Mouse (Mus musculus): ENCODE data around the gene Sbno2.
A peak's percentile ranks its signal among the peaks of the same experiment; 100 is the strongest.
"Not testable (repeated sequence)": the region's sequence is repeated elsewhere in the genome, so short reads cannot be mapped to it uniquely, and the experiment has no call there.

The Sbno2 gene

DNA sequence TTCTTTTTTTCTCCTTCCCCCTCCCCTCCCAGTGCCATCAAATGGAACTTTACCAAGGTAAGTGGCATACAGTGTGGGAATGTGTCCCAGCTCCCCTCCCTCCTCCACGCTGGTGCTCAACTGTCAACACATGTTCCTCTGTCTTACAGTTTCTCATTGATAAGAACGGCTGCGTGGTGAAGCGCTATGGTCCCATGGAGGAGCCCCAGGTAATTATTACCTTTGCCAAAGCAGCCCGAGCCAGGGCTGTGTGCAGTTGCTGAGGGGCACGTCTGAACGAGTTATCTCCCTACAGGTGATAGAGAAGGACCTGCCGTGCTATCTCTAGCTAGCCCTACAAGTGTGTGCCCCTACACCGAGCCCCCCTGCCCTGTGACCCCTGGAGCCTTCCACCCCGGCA lies 49.5 kb downstream of the Sbno2 start:
- no peak for DNase-seq

DNA sequence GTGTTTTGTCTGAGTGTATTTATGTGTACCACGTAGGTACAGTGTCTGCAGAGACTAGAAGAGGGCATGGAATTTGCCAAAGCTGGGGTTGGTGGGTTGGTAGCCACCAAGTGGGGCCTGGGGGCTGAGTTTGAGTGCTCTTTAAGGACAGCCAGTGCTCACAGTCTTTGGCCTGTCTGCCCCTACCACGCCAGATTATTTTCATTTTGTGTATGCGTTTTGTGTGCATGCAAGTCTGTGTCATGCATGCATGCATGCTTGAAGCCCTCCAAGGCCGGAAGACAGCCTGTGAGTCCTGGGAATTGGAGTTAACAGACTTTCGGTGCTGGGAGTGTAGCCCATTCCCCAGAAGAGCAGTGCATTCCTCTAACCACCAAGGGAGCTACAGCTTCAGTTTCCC lies 50.0 kb downstream of the Sbno2 start:
- no peak for DNase-seq

DNA sequence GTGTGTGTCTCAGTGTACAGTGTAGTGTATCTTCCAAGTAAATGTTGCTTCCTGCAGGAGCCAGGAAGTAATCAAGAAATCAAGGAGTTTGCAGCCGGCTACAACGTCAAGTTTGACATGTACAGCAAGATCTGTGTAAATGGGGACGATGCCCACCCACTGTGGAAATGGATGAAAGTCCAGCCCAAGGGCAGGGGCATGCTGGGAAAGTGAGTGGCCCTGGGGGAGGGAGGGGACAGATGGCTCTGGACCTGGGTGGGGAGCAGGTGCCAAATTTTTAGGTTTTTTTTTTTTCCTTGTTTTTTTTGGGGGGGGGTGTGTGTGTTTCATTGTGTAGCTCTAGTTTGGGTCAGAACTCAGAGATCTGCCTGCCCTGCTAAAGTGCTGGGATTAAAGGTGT lies 50.5 kb downstream of the Sbno2 start:
- DNase-seq: peak; percentile 54 to 68

DNA sequence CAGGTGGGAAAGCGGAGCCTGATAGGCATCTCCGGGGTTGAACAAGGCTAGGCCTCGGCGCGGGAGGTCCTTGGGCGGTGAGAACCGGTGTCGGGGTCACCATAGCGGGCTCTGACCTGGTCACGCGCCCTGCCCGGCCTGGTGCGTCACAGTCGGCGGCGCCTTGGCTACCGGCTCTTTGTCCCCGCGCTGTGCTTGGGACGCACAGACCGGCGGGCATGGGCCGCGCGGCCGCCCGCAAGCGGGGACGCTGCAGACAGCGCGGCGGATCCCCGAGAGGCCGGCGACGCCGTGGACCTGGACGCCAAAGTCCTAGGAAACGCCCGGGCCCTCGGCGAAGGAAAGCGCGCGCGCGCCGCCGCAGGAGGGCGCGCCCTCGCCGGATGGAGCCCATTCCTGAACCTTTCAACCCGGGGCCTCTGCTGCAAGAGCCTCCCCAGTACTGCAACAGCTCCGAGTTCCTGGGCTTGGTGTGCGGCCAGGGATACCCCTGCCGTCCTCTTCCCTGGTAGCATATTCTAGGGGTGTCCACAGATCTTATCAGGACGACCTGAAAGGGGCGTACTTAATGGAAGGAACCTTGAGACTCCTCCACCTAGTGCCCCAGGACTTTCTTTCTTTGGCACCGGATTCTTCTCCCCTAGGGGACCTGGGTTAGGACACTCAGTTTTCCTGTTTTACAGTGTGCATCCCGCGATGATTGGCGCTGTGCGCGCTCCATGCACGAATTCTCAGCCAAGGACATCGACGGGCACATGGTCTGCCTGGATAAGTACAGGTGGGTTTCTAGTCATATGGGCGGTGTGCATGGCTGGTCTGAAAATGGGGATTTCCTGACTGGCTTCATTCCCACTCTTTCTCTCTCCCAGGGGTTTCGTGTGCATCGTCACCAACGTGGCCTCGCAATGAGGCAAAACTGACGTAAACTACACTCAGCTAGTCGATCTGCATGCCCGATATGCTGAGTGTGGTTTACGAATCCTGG lies 51.2 kb downstream of the Sbno2 start:
- DNase-seq: peak; percentile 79 to 83

DNA sequence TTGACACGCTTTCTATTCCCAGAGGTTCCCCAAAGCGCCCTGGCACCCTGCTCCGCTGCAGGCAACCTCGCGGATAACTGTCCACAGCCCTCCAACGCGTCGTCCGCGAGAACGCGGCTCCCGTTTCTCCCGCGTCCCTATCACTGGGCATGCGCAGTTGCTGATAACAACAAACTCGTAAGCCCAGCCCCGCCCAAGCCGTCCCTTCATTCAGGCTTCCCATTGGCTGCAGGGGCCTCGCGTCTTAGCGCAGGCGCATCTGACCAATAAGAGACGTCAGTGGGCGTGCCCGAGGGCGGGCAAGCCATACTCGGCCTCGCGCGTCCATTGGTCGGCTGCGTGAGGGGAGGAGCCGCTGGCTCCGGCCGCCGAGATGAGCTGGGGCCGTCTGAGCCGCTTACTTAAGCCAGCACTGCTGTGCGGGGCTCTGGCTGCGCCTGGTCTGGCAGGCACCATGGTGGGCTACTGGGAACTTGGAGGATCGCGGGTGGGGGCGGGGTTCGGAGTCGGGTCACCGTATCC lies 52.1 kb downstream of the Sbno2 start:
- peak; percentile 99 to 100 for DNase-seq

DNA sequence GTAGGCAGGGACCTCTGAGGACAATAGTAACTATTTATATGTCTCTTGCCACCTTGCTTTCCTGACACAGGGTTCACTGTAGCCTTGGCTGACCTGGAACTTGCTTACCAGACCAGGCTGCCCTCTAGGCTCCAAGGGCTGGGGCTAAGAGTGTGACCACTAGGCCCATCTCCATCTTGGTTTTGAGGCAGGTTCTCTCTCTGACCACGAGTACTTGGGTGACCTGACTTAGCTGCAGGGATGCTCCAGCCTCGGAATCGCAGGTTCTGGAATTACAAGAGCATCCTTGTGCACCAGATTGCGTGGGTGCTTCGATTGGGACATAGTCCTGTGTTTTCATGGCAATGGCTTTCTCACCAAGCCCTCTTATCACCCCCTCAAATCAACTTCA lies 53.0 kb downstream of the Sbno2 start:
- no peak for DNase-seq

DNA sequence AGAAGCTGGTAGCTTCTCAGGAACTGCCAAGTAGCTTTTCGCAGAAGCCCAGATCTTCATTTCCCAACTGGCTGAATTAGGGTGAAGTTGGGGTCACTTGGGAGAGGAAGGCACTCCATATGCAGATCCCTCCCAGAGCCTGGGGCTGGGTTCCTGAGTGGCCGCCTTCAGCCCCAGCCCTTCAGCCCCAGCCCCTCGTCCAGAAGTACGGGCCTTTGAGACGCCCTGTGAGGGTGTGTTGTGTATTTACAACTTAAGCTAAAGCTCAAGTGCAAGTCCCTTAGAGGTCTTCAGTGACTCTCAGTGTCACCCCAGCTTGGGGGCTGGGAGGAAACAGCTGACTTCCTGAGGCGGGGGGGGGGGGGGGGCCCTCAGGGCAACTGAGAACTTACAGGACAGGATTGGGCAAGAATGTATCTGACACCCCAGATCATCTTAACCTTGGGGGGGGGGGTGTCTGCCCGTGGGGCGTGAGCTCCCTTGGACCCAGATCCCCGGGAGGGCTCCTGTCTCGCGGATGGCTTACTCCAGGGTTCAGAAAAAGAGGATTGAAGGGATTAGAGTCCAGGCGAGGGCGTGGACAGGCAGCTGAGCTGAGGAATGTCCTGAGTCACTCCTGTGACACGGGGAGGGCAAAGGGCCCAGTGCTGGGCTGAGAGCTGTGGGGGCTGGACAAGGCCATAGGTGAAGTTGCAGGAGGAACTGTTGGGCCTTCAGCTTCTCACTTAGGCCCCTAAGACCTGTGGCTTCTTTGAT lies 53.6 kb downstream of the Sbno2 start:
- DNase-seq: no peak

DNA sequence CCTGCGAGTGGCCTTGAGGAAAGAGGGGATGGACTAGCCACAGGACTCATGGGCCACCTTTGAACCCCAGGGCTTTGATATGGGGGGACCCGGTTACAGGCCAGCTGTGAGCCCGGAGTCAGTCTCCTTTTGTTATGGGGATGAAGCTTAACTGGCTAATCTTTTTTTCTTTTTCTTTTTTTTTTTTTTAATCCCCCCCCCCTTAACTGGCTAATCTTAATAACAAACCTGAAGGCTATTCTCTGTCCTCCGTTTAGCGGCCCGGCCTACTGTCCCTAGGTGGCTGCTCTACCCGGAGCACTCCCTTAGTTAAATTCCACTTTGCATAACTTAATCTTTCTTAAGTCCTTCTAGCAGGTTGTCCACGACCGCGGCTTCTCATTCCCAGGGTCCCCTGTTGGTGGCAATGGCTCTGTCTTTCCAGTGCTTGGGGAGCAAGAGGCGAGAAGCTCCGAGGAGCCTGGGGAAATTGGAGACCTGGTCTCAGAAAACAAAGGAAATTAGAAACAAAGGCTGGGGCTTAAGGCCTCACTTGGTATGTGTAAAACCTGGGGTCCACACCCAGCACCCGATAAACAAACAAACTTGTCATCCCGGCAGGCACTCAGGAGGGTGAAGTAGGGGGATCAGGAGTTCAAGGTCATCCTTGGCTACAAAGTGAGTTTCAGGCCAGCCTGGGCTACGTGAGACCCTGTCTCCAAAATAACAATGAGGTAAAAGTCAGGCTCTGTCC lies 54.3 kb downstream of the Sbno2 start:
- DNase-seq: no peak

DNA sequence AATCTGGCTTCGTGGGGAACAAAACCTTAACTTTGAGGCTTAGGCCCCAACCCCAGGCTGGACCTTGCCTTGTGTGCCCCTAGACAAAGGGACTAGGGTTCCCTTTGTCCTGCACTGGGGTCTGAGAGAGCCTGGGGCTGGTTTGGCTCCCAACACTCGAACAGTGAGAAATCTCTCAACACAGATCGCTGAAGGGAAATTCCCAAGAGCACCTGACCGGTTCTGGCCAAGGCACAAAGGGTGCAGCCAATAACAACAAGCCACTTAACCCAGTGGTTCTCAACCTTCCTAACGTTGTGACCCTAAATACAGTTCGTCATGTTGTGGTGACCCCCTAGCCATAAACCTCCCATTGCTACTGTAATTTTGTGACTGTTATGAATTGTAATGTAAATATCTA lies 55.1 kb downstream of the Sbno2 start:
- no peak for DNase-seq

DNA sequence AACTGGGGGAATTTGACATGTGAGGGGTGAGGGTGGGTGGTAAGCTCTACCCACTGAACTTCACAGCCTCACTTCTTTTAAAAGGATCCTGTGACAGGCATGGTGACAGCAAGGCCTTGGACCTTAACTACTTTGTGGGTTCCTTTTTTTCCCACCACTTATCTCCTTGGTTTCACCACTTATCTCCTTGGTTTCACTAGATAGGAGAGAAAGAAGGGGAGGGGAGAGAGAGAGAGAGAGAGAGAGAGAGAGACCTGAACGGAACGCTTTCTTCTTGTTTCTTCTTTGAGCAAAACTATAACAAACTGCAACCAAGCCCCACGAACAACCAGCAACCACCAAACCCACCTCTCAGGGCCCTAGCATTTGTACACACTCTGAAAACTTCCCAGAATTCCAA lies 56.5 kb downstream of the Sbno2 start:
- DNase-seq: no peak

DNA sequence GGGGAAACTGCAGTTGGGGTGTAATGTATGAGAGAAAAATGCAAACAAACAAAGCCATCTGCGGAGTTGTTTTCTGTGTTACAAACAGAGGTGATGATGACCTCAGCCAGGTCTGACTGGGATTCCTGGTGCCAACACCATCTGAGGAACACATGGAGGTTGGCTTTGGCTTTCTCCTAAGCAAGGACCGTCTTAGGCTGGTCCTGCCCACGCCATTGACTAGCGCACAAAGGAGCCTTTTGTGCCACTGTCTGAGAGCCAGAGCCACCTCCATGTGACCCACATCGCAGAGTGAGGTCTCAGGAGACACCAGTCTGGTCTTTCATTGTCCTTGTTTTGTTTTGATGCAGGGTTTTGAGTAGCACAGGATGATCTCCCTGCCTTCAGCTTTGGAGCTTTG lies 57.0 kb downstream of the Sbno2 start:
- no peak for DNase-seq

DNA sequence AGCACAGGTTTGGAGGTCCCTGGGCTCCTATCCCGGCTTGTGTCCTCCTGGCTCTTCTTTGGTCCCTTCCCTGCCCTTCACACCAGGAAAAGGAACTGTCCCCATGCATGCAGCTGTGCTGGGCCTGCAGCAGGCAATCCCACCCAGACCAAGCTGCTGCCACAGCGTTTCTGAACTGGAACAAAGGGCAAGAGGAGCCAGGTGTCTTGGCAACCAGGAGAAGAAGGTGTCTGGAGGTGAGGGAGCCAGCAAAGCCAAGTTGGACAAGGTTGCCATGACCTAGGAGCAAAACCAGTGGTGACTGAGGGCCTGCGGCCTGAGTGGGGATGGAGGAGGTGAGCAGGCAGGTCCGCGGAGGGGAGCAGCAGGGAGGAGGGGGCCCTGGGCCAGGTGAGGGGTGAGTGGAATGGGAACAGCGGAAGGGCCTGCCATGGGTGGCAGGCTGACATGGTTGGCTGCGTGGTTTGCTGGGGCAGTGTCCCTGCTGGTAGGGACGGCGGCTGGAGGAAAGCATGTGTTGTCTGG lies 58.3 kb downstream of the Sbno2 start, which contains the start of gene Gpx4:
Gene Gpx4, plus strand, starts transcription at position 126 of the 525 bp plus-strand sequence.
- no peak for DNase-seq

DNA sequence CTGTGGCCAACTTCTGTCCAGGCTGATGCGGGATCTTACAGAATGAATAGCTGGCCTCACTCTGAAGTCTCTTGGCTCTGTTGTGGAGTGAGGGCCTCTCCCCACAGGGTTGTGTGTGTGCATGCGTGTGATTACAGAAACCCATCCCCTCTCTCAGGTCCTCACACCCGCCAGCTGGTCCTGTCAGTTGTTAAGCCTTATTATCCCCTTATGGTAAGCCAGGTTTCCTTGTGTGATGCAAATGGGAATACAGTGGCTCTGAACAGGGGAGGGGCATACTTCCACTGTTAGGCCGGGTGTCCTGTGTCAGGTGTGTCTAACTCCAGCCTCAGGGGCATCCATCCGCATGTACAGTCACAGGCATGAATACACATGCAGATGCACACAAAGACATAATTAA lies 59.6 kb downstream of the Sbno2 start:
- DNase-seq: no peak

DNA sequence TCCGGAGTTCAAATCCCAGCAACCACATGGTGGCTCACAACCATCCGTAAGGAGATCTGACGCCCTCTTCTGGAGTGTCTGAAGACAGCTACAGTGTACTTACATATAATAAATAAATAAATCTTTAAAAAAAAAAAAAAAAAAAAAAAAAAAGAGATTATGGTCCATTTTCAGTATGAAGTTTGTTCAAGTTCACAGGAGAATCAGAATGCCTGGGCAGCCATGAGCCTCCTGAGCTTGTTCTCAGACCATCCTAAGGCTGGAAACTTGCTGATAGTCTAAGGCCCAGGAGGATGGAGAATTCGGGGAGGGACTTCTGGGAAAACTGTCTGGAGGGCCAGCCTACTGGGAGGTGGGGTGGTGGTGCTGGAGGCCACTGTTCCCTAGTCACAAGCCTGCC lies 60.0 kb downstream of the Sbno2 start:
- DNase-seq: not testable (repeated sequence)

DNA sequence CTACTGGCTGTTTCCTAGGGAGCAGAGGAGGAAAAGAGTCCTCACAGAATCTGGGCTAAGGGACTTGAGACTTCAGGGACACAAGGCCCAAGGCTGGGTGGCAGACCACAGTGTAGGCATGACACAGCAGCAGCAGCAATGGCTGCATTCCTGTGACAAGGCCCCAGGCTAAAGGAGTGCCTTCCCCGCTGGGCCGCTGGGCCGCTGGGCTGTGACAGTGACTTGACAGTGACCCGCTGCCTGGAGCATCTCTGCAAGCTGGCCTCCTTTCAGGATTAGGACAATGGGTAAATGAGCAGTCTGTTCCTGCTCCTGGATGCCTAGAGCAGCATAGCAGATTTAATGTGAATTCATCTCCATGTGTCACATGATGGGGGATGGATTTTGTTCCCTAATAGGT lies 61.3 kb downstream of the Sbno2 start:
- peak in 1 of 2 experiments; percentile 14 for DNase-seq

DNA sequence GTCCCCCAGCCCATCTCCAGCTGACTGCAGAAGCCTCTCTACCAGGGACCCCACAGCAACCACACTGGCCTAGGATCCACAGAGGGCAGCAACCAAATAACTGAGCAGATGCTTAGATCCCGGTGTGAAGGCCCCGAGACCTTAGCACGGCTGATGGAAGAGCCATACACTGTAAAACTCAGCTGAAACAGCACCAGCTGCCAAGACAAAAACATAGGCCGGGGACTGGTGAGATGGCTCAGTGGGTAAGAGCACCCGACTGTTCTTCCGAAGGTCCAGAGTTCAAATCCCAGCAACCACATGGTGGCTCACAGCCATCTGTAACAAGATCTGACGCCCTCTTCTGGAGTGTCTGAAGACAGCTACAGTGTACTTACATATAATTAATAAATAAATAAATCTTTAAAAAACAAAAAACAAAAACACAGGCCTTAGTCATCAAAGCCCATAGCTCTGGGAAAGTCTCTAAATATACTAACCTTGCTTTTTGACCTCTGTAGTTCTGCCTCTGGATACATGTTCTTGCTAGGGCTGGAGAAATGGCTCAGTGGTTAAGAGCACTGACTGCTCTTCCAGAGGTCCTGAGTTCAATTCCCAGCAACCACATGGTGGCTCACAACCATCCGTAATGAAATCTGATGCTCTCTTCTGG lies 63.8 kb downstream of the Sbno2 start:
- not testable (repeated sequence) for DNase-seq

DNA sequence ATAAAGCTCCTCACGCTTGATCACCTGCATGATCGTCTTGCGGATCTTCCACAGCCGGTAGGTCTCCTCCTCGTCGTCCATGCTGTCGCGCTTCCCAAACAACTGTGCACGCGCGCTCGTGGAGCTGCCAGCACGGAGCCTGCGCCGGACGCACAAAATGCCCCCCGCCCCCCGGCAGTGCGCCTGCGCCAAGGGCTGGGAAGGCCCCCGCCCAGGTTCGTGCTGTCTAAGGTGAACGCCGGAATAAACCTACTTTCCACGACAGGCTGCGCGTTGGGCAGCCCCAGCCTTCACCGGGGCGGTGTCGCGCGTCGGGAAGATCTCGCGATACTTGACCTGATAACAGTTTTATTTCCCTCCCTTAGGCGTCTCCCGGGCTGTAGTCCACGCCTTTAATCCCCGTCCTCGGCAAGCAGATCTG lies 65.8 kb downstream of the Sbno2 start, which contains the start of gene Polr2e:
Gene Polr2e, minus strand, starts transcription at position 237 of the 421 bp plus-strand sequence.
- DNase-seq: peak; percentile 96 to 97

DNA sequence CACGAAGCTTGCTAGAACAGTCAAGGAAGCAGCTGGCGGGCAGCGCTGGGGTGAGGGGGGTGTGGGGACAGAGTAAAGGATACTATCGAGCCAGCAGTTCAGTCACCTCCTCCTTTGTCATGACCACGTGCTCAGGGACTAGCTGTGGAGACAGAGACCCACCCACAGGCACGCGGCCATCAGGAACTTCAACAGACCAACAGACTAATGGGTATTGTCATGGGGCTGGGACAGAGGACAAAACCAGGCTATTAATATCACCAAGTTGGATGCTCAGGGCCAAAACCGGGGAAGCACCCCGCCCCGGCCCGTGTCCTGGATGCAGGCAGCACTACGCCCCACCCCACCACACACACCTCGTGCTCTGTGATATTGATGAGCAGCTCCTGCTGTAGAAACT lies 68.5 kb downstream of the Sbno2 start:
- DNase-seq: no peak

DNA sequence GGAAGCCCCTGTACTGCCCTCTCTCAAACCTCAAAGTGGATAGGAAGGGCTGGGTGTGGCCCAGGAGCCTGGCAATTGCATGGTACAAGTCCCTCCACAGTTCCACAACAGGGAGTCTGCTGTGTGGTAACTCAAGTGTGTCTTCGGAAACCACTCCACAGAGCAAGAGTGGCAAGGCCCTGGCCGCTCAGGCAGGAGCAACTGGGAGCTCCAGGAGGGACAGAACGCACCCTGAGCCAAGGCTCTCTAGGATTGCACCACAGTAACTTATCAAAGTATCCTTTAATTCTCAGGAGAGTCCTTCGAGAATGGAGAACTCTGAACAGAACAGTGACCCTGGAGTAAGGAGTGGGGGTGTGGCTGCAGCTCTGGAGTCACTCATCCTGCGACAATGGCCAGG lies 69.7 kb downstream of the Sbno2 start:
- no peak for DNase-seq

DNA sequence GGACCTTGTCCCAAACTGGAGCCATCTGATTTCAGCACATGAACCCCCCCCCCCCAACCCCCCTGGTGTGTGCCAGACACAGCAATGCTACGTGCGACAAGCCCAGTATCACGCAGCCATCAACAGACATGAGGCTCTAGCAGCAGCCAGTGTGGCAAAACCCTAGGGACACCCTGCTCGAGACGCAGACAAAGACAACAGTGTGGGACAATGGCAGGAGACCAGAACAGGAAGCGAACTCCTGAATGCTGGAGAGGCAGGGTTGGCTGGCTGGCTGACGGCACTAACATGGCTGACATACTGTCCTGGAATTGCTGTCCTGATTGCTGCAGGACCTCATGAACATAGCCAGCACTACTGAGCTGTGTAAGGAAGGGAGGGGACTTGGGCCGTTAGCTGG lies 70.2 kb downstream of the Sbno2 start:
- DNase-seq: no peak

DNA sequence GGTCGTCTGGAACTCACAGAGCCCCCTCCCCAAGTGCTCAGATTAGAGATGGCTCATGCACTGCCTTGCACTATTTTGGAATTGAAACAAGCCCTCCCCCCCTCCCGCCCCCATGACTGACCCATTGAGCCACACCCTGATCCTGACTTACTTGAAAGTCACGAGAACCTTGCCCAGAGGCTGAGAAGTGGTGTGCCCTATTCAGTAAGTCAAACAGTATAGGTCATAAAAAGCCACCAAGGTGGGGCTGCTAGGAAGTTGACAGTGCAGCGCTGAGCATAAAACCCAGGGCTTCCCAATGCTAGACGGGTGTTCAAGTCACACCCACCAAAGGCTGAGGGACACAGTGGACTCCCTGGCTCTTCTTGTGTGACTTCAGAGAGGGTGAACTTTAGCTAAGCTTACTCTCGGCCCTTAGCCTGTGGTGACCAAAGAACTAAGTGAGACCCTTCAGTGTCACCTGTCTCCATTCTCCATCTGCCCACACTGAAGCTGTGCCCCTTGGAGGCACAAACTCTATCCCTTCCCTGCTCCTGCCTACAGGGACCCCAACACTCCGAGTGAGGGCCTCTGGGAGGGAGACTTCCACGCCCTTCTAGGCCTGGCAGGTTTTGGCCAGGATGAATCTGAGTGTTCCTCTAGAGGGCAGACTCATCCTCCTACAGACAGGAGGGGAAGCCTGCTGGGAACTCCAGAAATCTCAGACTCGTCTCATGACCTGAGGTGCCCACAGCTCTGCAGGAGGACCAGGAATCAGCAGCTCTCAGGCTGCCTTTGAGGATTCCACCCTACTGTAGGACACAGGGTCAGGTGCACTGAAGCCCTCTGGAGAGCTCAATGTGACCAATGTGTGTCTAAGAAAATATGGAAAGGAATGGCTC lies 71.6 kb downstream of the Sbno2 start:
- DNase-seq: peak; percentile 62 to 69

Data from cerebellum, postnatal 25 days (tissue).